Mouse (Mus musculus): Measurements from ENCODE around the gene Bcl9.

GRCm38 (mm10) chr3:97254861-97255465, 42.8 kb downstream of the Bcl9 start:
- TF ChIP-seq RAD21 (IDR thresholded peaks at IDR 0.05; ENCODE audit: low read depth, low read length) (no peak), CTCF (IDR thresholded peaks at IDR 0.05 in 2 of 3, conservative IDR thresholded peaks at IDR 0.05 in 1 of 3; ENCODE audit: control insufficient read depth in 1 of 3, insufficient read depth in 1 of 3, low read depth in 2 of 3, low read length in 3 of 3, poor library complexity in 1 of 3, severe bottlenecking in 1 of 3) (no peak)
